Mouse (Mus musculus) intestine, embryonic 16.5 days (tissue): Measurements from ENCODE around the gene Gucy2c. TPM values are rescaled to one million over a fixed set of nuclear protein-coding genes. Genes with fewer than 3 reads are reported as not detected.

Source experiments
- ATAC-seq: fragments of 200-750 bp; cut with Nextera tagmentation; 2 replicates; pipeline ENCODE4 v1.8.0; 2017; ENCODE audit warnings: moderate TSS enrichment, moderate library complexity
- H3K27ac ChIP-seq: fragments of 300-500 bp; sonication (generic); 2 replicates; pipeline ENCODE4 v1.5.1; 2014; ENCODE audit warnings: mild to moderate bottlenecking, low read length
- H3K27me3 ChIP-seq: fragments of 300-500 bp; sonication (generic); replicated peaks from 2 replicates; pipeline ENCODE4 v1.6.1; 2014; ENCODE audit warnings: low read length, control low read depth, mixed read lengths; ENCODE audit not compliant: control insufficient read depth, insufficient read depth
- H3K36me3 ChIP-seq: fragments of 300-500 bp; sonication (generic); 2 replicates; pipeline ENCODE4 v1.6.1; 2014; ENCODE audit warnings: low read length, control low read depth; ENCODE audit not compliant: control insufficient read depth, insufficient read depth
- H3K4me1 ChIP-seq: fragments of 300-500 bp; sonication (generic); 2 replicates; pipeline ENCODE4 v1.6.1; 2014; ENCODE audit warnings: low read length, control low read depth, mixed read lengths; ENCODE audit not compliant: control insufficient read depth, insufficient read depth
- H3K4me2 ChIP-seq: fragments of 300-500 bp; sonication (generic); 2 replicates; pipeline ENCODE4 v1.6.1; 2014; ENCODE audit warnings: low read depth, low read length, control low read depth
- H3K4me3 ChIP-seq: fragments of 300-500 bp; sonication (generic); 2 replicates; pipeline ENCODE4 v1.5.1; 2014; ENCODE audit warnings: mild to moderate bottlenecking, low read length
- H3K9ac ChIP-seq: fragments of 300-500 bp; sonication (generic); 2 replicates; pipeline ENCODE4 v1.6.1; 2014; ENCODE audit warnings: low read depth, low read length
- H3K9me3 ChIP-seq: fragments of 300-500 bp; sonication (generic); 2 replicates; pipeline ENCODE4 v1.6.1; 2016; ENCODE audit warnings: low read length, control low read depth; ENCODE audit not compliant: control insufficient read depth
- WGBS: fragments of 180-500 bp; shearing (Covaris S2); extraction: QIAGEN DNeasy Blood & Tissue Kit; methylation state at CpG from one replicate; pipeline ENCODE4 v1.1.7; 2014; 5-methylcytosine and 5-hydroxymethylcytosine counted together
- polyA plus RNA-seq: library from polyadenylated mRNA; unstranded; fragments of >200 nt; fragmentation: Nextera tagmentation; extraction: Ambion mirVana; gene quantifications from 2 replicates; pipeline ENCODE4 v1.2.1, GENCODE M21; 2015

The Gucy2c gene
- polyA plus RNA-seq, 1 experiment from 2014 or later: 91.5 TPM

DNA sequence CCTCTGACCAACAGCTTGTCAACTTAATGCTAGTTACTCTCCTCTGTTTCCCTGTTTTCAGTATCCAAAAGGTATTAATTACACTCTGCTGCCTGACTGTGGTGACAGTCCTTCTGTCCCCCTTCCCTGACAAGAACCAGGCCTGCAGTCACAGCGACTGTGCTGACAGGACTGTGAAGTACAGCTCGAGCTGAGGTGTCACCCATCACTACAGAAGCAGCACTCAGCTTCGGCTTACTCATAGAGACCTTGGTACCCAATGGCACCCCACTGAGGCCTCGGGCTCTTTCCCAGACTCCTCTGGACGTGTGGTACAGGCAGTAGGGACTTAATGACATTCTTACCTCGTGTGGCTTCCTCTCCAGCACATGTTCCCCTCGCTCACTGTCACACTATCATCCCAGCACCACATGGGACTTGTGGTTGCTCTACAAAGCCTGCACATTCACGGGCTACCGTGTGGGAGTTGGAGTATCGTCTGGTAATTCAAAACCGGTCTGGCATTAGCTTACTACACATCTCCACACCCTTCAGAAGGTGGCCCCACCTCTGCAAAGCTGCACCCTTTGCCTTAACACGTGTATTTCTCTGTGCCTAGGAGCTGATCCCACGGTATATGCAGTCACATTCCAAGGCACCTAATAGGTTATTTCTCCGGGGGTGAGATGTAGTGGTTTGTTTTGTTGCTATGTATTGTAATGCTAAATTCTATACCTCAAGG is 113.1 kb downstream of the Gucy2c start:
- H3K4me2 ChIP-seq: no peak overlapping the region
- no peak overlapping the region for H3K9ac ChIP-seq
- H3K27me3 ChIP-seq: no peaks in the 10 kb centered on the region
- no peaks in the 10 kb centered on the region for H3K36me3 ChIP-seq
- peaks cover 4% of the 10 kb centered on the region; the same call in 1 of the 2 replicates for H3K4me1 ChIP-seq
- no peak overlapping the region for H3K27ac ChIP-seq
- WGBS: 52% methylated on average over 14 of the region's 14 CpGs
- H3K4me3 ChIP-seq: no peak overlapping the region
- H3K9me3 ChIP-seq: 0 out of 2 replicates have a peak, but pooled peaks cover under 1% of the 10 kb centered on the region
- ATAC-seq: peak; percentile 60

DNA sequence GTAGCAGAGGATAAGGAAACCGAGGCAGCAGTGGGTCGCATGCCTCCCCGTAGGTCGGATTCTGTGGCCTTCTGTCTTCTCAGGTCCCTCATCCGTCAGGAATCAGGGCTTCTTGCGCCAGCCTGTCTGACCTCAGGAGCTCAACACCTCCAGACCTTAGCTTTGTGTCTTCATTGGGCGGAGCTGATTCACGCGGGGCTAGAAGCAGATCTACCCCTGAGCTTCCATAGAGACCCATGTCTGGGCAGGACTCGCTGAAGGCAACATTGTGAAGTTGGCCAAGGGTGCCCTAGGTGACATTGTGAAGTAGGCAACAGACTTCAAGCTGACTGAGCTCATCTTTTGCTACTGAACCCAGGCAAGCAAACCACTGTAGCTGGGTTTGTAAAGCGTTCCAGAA is 119.5 kb downstream of the Gucy2c start:
- peak overlapping the region; percentile 80 for H3K4me2 ChIP-seq
- peak overlapping the region; percentile 54 for H3K4me3 ChIP-seq
- H3K36me3 ChIP-seq: no peaks in the 10 kb centered on the region
- H3K9me3 ChIP-seq: no peaks in the 10 kb centered on the region
- H3K4me1 ChIP-seq: peaks cover 6% of the 10 kb centered on the region
- H3K9ac ChIP-seq: peak overlapping the region; percentile 75
- peaks cover 3% of the 10 kb centered on the region for H3K27me3 ChIP-seq
- no peak overlapping the region for H3K27ac ChIP-seq
- 43% methylated on average over 11 of the region's 11 CpGs for WGBS
- ATAC-seq: no peak; the same call in 1 of the 2 replicates

DNA sequence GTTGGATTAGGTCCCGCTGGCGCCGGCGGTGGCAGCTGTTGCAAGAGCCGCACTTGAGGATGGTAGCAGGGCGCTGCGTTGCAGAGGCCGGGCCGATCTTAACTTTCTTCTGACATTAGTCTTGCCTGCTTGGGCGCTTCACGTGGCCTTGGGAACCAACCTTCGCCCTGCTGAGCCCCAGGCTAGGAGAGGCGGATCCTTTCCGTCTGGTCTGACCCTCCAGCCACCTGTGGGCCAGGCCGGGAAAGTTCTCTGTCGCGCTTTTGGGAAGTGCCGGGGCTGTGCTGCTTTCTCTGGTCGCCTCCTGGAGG is 119.9 kb downstream of the Gucy2c start, which contains the start of gene Plbd1:
Gene Plbd1 (minus strand): TSS at position 223 of the 311 bp plus-strand sequence.
- 3% methylated on average over 19 of the region's 19 CpGs for WGBS
- ATAC-seq: peak; percentile 90

DNA sequence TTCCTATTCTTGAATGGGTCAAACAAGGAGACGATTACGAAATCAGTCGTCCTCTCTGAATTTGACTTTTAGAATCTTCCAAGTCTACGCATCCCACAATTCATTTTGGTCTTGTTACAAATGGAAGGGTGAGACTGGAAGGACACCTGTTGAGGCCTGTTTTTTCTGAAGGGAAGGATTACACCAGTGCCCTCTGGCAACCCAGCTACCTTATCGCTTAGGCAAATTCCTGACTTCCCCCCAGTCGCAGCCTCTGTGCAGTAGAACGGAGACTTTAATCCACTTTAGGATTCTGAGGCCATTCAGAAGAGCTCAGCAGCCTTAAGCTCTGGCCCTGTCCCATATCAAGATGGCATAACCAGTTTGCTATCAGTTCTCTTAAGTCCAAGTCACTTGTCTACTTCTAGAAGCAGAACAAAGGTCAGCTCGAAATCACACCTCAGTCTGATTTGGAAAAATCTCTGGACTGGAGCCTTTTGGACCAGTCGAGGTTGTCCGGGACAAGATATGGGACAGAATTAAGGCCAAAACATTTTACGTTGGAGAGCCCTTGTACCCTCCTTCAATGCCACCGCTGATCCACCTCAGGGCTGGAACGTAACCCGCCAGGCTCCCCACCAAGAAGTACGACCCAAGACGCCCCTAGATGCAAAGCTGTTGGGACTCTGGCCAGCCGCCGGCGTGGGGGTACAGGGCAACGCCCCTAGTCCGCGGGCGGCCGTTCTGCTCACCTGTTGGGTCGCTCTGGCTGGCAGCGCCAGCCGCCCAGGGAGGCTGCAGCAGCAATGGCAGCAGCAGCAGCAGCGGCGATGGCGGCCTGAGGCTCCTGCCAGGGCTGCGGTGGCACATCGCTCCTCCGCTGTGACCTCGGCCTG is 120.5 kb downstream of the Gucy2c start:
- peak; percentile 66 for ATAC-seq
- peak overlapping the region; percentile 75 for H3K9ac ChIP-seq

More for the DNA sequence above, 119.9 kb downstream of the Gucy2c start, which contains the start of gene Plbd1:
- Histone ChIP-seq H3K4me2 (peak within 1 kb of the TSS; percentile 80), H3K4me3 (peak within 1 kb of the TSS; percentile 54), H3K4me1 (peaks cover 6% of the 10 kb centered on the region), H3K27ac (no peak within 1 kb of the TSS; the same call in 1 of the 2 replicates), H3K36me3 (no peaks in the 10 kb centered on the region), H3K9ac (peak within 1 kb of the TSS; percentile 75), H3K27me3 (peaks cover 3% of the 10 kb centered on the region), H3K9me3 (no peaks in the 10 kb centered on the region)

DNA sequence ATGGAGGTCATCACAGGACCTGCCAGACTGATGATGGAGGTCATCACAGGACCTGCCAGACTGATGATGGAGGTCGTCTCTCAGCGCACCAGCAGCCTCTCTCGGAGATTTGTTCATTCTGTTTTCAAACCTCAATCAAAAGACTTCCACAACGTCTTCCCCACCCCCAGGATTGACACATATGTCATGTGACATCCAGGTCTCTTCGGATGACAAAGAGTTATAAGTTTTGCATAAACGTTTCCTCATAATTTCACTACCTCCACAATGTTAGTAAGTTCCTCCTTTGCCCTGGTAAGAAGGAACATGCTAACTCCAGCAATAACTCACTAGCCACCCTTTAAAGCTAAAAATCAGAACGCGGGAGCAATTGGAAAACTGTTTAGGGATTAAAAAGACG is 122.3 kb downstream of the Gucy2c start:
- Histone ChIP-seq H3K27me3 (peaks cover 3% of the 10 kb centered on the region), H3K36me3 (no peaks in the 10 kb centered on the region), H3K9me3 (no peaks in the 10 kb centered on the region), H3K4me2 (no peak overlapping the region), H3K4me3 (no peak overlapping the region), H3K9ac (no peak overlapping the region), H3K27ac (no peak overlapping the region), H3K4me1 (peaks cover 6% of the 10 kb centered on the region)
- no peak for ATAC-seq
- WGBS: 90% methylated on average over 9 of the region's 9 CpGs

More for the DNA sequence above, 120.5 kb downstream of the Gucy2c start:
- no peak overlapping the region; the same call in 1 of the 2 replicates for H3K27ac ChIP-seq
- H3K27me3 ChIP-seq: peaks cover 3% of the 10 kb centered on the region
- no peaks in the 10 kb centered on the region for H3K36me3 ChIP-seq
- peaks cover 6% of the 10 kb centered on the region for H3K4me1 ChIP-seq
- peak overlapping the region; percentile 54 for H3K4me3 ChIP-seq
- peak overlapping the region; percentile 80 for H3K4me2 ChIP-seq
- 23% methylated on average over 34 of the region's 34 CpGs for WGBS
- H3K9me3 ChIP-seq: no peaks in the 10 kb centered on the region

DNA sequence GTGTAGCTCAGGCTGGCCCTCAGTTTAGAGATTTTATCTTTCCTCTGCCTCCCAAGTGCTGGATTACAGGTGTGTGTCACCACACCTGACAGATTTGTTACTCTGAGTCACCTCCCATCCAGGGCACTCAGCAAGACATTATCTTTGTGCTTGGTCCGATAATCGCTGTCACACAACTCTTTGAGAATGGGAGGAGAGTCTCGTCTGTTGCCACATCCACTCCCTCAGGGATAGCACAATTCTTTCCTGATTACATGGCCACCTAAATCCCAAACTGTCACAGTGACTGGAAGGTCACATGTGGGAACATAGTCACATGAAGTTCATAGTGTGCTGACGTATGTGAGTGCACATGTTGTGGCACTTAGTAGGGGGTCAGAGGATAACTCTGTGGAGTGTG is 123.3 kb downstream of the Gucy2c start:
- H3K4me1 ChIP-seq: peaks cover 6% of the 10 kb centered on the region
- no peak overlapping the region for H3K4me3 ChIP-seq
- no peak overlapping the region for H3K9ac ChIP-seq
- no peaks in the 10 kb centered on the region for H3K36me3 ChIP-seq
- H3K27ac ChIP-seq: no peak overlapping the region
- H3K4me2 ChIP-seq: no peak overlapping the region
- H3K27me3 ChIP-seq: peaks cover 3% of the 10 kb centered on the region
- ATAC-seq: no peak
- 70% methylated on average over 4 of the region's 4 CpGs for WGBS
- H3K9me3 ChIP-seq: no peaks in the 10 kb centered on the region

DNA sequence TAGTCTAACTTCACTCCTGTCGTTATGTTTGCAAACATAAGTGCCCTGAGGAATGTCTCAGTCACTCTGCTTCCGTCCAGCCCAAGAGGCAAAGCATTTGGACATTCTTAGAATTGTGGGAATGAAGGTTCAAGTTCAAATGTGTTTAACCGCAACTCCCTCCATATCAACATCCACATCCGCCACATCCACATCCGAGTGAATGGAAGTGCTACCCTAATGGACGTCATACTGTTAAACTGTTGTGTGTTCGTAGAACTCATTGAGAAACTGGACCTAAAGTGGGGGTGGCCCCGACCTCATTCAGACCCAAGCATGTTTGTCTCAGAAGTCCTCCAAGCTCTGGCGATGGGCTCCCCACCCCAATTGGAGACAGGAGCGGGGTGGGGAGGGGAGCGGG is 125.8 kb downstream of the Gucy2c start:
- no peaks in the 10 kb centered on the region for H3K27me3 ChIP-seq
- no peaks in the 10 kb centered on the region for H3K36me3 ChIP-seq
- WGBS: 72% methylated on average over 11 of the region's 11 CpGs
- H3K4me2 ChIP-seq: peak overlapping the region; percentile 3; the same call in 1 of the 2 replicates
- H3K27ac ChIP-seq: no peak overlapping the region
- H3K4me3 ChIP-seq: no peak overlapping the region
- no peak overlapping the region for H3K9ac ChIP-seq
- H3K9me3 ChIP-seq: no peaks in the 10 kb centered on the region
- ATAC-seq: no peak
- H3K4me1 ChIP-seq: no peaks in the 10 kb centered on the region

DNA sequence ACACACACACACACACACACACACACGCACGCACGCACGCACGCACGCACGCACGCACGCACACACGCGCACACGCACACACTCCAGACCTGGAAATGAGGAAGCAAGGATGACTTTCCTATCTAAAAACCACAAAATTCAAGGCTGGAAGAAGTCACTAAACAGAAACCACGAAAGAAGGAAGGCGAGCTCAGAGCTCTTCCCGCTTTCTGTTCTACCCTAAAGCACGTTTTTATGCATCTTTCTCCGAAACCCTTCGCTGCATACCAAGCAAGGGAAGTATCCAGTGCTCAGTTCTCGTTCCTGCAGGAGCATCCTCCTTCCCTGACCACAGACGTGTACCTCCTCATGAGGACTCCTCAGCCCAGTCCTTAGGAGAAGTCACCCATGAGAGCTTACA is 127.1 kb downstream of the Gucy2c start:
- Histone ChIP-seq H3K9ac (no peak overlapping the region), H3K4me1 (no peaks in the 10 kb centered on the region), H3K27me3 (no peaks in the 10 kb centered on the region), H3K4me2 (no peak overlapping the region), H3K36me3 (no peaks in the 10 kb centered on the region), H3K27ac (no peak overlapping the region), H3K4me3 (no peak overlapping the region), H3K9me3 (no peaks in the 10 kb centered on the region)
- no peak for ATAC-seq
- WGBS: 75% methylated on average over 20 of the region's 20 CpGs

DNA sequence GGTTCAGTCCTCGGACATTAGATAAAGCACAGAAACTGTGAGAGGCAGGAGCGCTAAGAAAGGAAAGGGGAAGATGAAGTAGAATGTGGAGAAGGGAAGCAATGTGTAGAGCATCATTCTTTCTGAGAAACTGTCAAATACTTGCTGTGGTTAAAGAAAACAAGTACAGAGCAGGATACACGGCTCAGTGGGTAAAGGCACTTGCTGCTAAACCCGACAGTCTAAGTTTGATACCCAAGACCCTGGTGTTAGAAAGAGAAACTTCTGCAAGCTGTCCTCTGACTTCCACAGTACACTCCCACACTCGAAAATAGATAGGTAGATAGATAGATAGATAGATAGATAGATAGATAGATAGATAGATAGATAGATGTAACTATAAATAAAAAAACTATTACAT is 128.2 kb downstream of the Gucy2c start:
- Histone ChIP-seq H3K36me3 (no peaks in the 10 kb centered on the region), H3K27ac (no peak overlapping the region), H3K9ac (no peak overlapping the region), H3K27me3 (no peaks in the 10 kb centered on the region), H3K4me3 (no peak overlapping the region), H3K4me1 (no peaks in the 10 kb centered on the region), H3K4me2 (no peak overlapping the region), H3K9me3 (no peaks in the 10 kb centered on the region)
- 53% methylated on average over 5 of the region's 5 CpGs for WGBS
- no peak for ATAC-seq
